Mouse (Mus musculus) midbrain, embryonic 16.5 days (tissue): ENCODE measurements at regions not wholly inside any gene's neighbourhood (a gene's known extent, or its start where the extent isn't known, plus 50 kb on each side); places are given as distances from the start of the nearest gene placed in this dataset.
"Not testable (repeated sequence)": the region's sequence is repeated elsewhere in the genome, so short reads cannot be mapped to it uniquely, and the experiment has no call there.

Experiments
- ATAC-seq: fragments of 200-750 bp; cut with Nextera tagmentation; 2 replicates; pipeline ENCODE4 v1.8.0; 2017; ENCODE audit warnings: moderate TSS enrichment
- H3K27ac ChIP-seq: fragments of 300-500 bp; sonication (generic); 2 replicates; pipeline ENCODE4 v1.5.1; 2014; ENCODE audit warnings: mild to moderate bottlenecking, low read length, mixed read lengths
- H3K27me3 ChIP-seq: fragments of 300-500 bp; sonication (generic); 2 replicates; pipeline ENCODE4 v1.6.1; 2014; ENCODE audit warnings: low read depth, low read length, mixed read lengths; ENCODE audit not compliant: control insufficient read depth, insufficient read depth
- H3K36me3 ChIP-seq: fragments of 300-500 bp; sonication (generic); 2 replicates; pipeline ENCODE4 v1.6.1; 2014; ENCODE audit warnings: mild to moderate bottlenecking, low read length, moderate library complexity, mixed read lengths; ENCODE audit not compliant: control insufficient read depth, insufficient read depth
- H3K4me1 ChIP-seq: fragments of 300-500 bp; sonication (generic); 2 replicates; pipeline ENCODE4 v1.6.1; 2014; ENCODE audit warnings: mild to moderate bottlenecking, low read length, mixed read lengths; ENCODE audit not compliant: control insufficient read depth, insufficient read depth
- H3K4me2 ChIP-seq: fragments of 300-500 bp; sonication (generic); 2 replicates; pipeline ENCODE4 v1.6.1; 2014; ENCODE audit warnings: mild to moderate bottlenecking, low read length, mixed read lengths
- H3K4me3 ChIP-seq: fragments of 300-500 bp; sonication (generic); 2 replicates; pipeline ENCODE4 v1.5.1; 2014; ENCODE audit warnings: low read depth, mild to moderate bottlenecking, low read length, moderate library complexity, mixed read lengths
- H3K9ac ChIP-seq: fragments of 300-500 bp; sonication (generic); 2 replicates; pipeline ENCODE4 v1.6.1; 2014; ENCODE audit warnings: low read depth, low read length, mixed read lengths
- H3K9me3 ChIP-seq: fragments of 300-500 bp; sonication (generic); replicated peaks from 2 replicates; pipeline ENCODE4 v1.6.1; 2014; ENCODE audit warnings: mild to moderate bottlenecking, low read length, mixed read lengths; ENCODE audit not compliant: control insufficient read depth, poor library complexity, severe bottlenecking
- WGBS: fragments of 180-500 bp; shearing (Covaris S2); extraction: QIAGEN DNeasy Blood & Tissue Kit; methylation state at CpG from one replicate; pipeline ENCODE4 v1.1.7; 2014; 5-methylcytosine and 5-hydroxymethylcytosine counted together

GRCm38 (mm10) chr17:47248053-47248452 is 120.6 kb upstream of the Mrps10 start:
- Histone ChIP-seq H3K4me1 (peaks cover 15% of the 10 kb centered on the region), H3K4me3 (no peak overlapping the region), H3K36me3 (no peaks in the 10 kb centered on the region), H3K9me3 (no peaks in the 10 kb centered on the region), H3K27ac (no peak overlapping the region), H3K27me3 (no peaks in the 10 kb centered on the region), H3K9ac (no peak overlapping the region), H3K4me2 (no peak overlapping the region)
- 88% methylated on average over 3 of the region's 3 CpGs for WGBS
- ATAC-seq, result no peak

- WGBS, result 93% methylated on average over 5 of the region's 5 CpGs
- Histone ChIP-seq H3K36me3 (no peaks in the 10 kb centered on the region), H3K9ac (no peak overlapping the region), H3K4me3 (no peak overlapping the region), H3K4me2 (no peak overlapping the region), H3K4me1 (peaks cover 15% of the 10 kb centered on the region), H3K27ac (no peak overlapping the region), H3K9me3 (no peaks in the 10 kb centered on the region), H3K27me3 (no peaks in the 10 kb centered on the region)
- no peak for ATAC-seq
Measured at GRCm38 (mm10) chr17:47247516-47247915, 121.2 kb upstream of the Mrps10 start.

GRCm38 (mm10) chr17:47246605-47247004 is 122.1 kb upstream of the Mrps10 start:
- ATAC-seq, result no peak
- Histone ChIP-seq H3K36me3 (no peaks in the 10 kb centered on the region), H3K4me1 (peaks cover 10% of the 10 kb centered on the region), H3K9ac (no peak overlapping the region), H3K4me2 (no peak overlapping the region), H3K4me3 (no peak overlapping the region), H3K9me3 (no peaks in the 10 kb centered on the region), H3K27me3 (no peaks in the 10 kb centered on the region), H3K27ac (no peak overlapping the region)
- WGBS, result 91% methylated on average over 8 of the region's 8 CpGs

- Histone ChIP-seq H3K9me3 (no peaks in the 10 kb centered on the region), H3K4me2 (no peak overlapping the region), H3K27me3 (no peaks in the 10 kb centered on the region), H3K9ac (no peak overlapping the region), H3K36me3 (no peaks in the 10 kb centered on the region), H3K27ac (no peak overlapping the region), H3K4me1 (peaks cover 10% of the 10 kb centered on the region), H3K4me3 (no peak overlapping the region)
- no peak for ATAC-seq
- 72% methylated on average over 9 of the region's 9 CpGs for WGBS
Measured at GRCm38 (mm10) chr17:47245635-47246034, 123.1 kb upstream of the Mrps10 start.

GRCm38 (mm10) chr17:47239086-47239485 is 129.6 kb upstream of the Mrps10 start:
- Histone ChIP-seq H3K27me3 (no peaks in the 10 kb centered on the region), H3K36me3 (peaks cover 9% of the 10 kb centered on the region; the same call in 1 of the 2 replicates), H3K4me3 (no peak overlapping the region), H3K4me2 (no peak overlapping the region), H3K4me1 (no peaks in the 10 kb centered on the region), H3K9ac (no peak overlapping the region), H3K27ac (no peak overlapping the region), H3K9me3 (no peaks in the 10 kb centered on the region)
- ATAC-seq, result no peak
- WGBS, result 92% methylated on average over 4 of the region's 4 CpGs

GRCm38 (mm10) chr17:47237881-47238280 is 130.8 kb upstream of the Mrps10 start:
- H3K27me3 ChIP-seq, H3K4me1 ChIP-seq, H3K27ac ChIP-seq, H3K4me3 ChIP-seq, H3K36me3 ChIP-seq, ATAC-seq, H3K9me3 ChIP-seq, H3K4me2 ChIP-seq, H3K9ac ChIP-seq: not testable (repeated sequence)
- 98% methylated on average over 3 of the region's 3 CpGs for WGBS

- Histone ChIP-seq H3K27me3 (no peaks in the 10 kb centered on the region), H3K36me3 (peaks cover 14% of the 10 kb centered on the region), H3K27ac (no peak overlapping the region), H3K9ac (no peak overlapping the region), H3K4me2 (no peak overlapping the region), H3K4me3 (no peak overlapping the region), H3K9me3 (no peaks in the 10 kb centered on the region), H3K4me1 (no peaks in the 10 kb centered on the region)
- WGBS, result 94% methylated on average over 11 of the region's 11 CpGs
- no peak for ATAC-seq
Measured at GRCm38 (mm10) chr17:47234343-47234742, 134.3 kb upstream of the Mrps10 start.

GRCm38 (mm10) chr17:47233003-47233678 is 135.5 kb upstream of the Mrps10 start:
- no peak for ATAC-seq
- H3K27ac ChIP-seq, result no peak overlapping the region
- no peaks in the 10 kb centered on the region for H3K27me3 ChIP-seq
- H3K4me3 ChIP-seq, result no peak overlapping the region
- no peak overlapping the region for H3K9ac ChIP-seq
- WGBS, result 83% methylated on average over 8 of the region's 8 CpGs
- no peaks in the 10 kb centered on the region for H3K9me3 ChIP-seq
- no peaks in the 10 kb centered on the region for H3K4me1 ChIP-seq
- peaks cover 14% of the 10 kb centered on the region for H3K36me3 ChIP-seq
- H3K4me2 ChIP-seq, result no peak overlapping the region

- Histone ChIP-seq H3K36me3 (peaks cover 14% of the 10 kb centered on the region), H3K4me1 (no peaks in the 10 kb centered on the region), H3K9me3 (no peaks in the 10 kb centered on the region), H3K4me2 (no peak overlapping the region), H3K9ac (no peak overlapping the region), H3K4me3 (no peak overlapping the region), H3K27ac (no peak overlapping the region), H3K27me3 (no peaks in the 10 kb centered on the region)
- WGBS, result 98% methylated on average over 10 of the region's 10 CpGs
- no peak for ATAC-seq
Measured at GRCm38 (mm10) chr17:47230715-47231114, 138.0 kb upstream of the Mrps10 start.
